Mouse (Mus musculus) forebrain, embryonic 11.5 days (tissue): ENCODE measurements around the gene Eef1e1. TPM values are rescaled to one million over a fixed set of nuclear protein-coding genes. Genes with fewer than 3 reads are reported as not detected.

Experiments
- ATAC-seq: fragments of 200-750 bp; cut with Nextera tagmentation; replicated peaks from 2 replicates; pipeline ENCODE4 v1.8.0; 2017; ENCODE audit warnings: moderate TSS enrichment; ENCODE audit not compliant: low FRiP score
- DNase-seq: peaks from one replicate; pipeline ENCODE4 v3.0.0-alpha.2; 2017; ENCODE audit warnings: low spot score
- H3K27ac ChIP-seq: fragments of 300-500 bp; sonication (generic); 2 replicates; pipeline ENCODE4 v1.5.1; 2014; ENCODE audit warnings: low read depth, low read length
- H3K27me3 ChIP-seq: fragments of 300-500 bp; sonication (generic); 2 replicates; pipeline ENCODE4 v1.6.1; 2014; ENCODE audit warnings: mild to moderate bottlenecking, low read length, mixed read lengths; ENCODE audit not compliant: control insufficient read depth, insufficient read depth
- H3K36me3 ChIP-seq: fragments of 300-500 bp; sonication (generic); 2 replicates; pipeline ENCODE4 v1.6.1; 2014; ENCODE audit warnings: mild to moderate bottlenecking, low read length, moderate library complexity, mixed read lengths; ENCODE audit not compliant: control insufficient read depth, insufficient read depth
- H3K4me1 ChIP-seq: fragments of 300-500 bp; sonication (generic); replicated peaks from 2 replicates; pipeline ENCODE4 v1.6.1; 2014; ENCODE audit warnings: low read length, mixed read lengths; ENCODE audit not compliant: control insufficient read depth, insufficient read depth
- H3K4me2 ChIP-seq: fragments of 300-500 bp; sonication (generic); 2 replicates; pipeline ENCODE4 v1.6.1; 2014; ENCODE audit warnings: low read depth, mild to moderate bottlenecking, low read length, moderate library complexity, mixed read lengths; ENCODE audit not compliant: severe bottlenecking
- H3K4me3 ChIP-seq: fragments of 300-500 bp; sonication (generic); 2 replicates; pipeline ENCODE4 v1.5.1; 2014; ENCODE audit warnings: low read depth, low read length
- H3K9ac ChIP-seq: fragments of 300-500 bp; sonication (generic); 2 replicates; pipeline ENCODE4 v1.6.1; 2014; ENCODE audit warnings: low read length
- H3K9me3 ChIP-seq: fragments of 300-500 bp; sonication (generic); 2 replicates; pipeline ENCODE4 v1.6.1; 2016; ENCODE audit warnings: low read length, mixed read lengths; ENCODE audit not compliant: control insufficient read depth
- WGBS: fragments of 180-500 bp; shearing (Covaris S2); extraction: QIAGEN DNeasy Blood & Tissue Kit; methylation state at CpG from one replicate; pipeline ENCODE4 v1.1.7; 2014; 5-methylcytosine and 5-hydroxymethylcytosine counted together
- polyA plus RNA-seq: library from polyadenylated mRNA; unstranded; fragments of >200 nt; fragmentation: Nextera tagmentation; extraction: Ambion mirVana; gene quantifications from 2 replicates; pipeline ENCODE4 v1.2.1, GENCODE M21; 2014

Eef1e1 gene
- polyA plus RNA-seq, 1 experiment from 2014 or later, result 65.6 TPM

GRCm38 (mm10) chr13:38616887-38617286 is 42.0 kb downstream of the Eef1e1 start:
- Histone ChIP-seq H3K4me2 (no peak overlapping the region), H3K9ac (no peak overlapping the region), H3K4me3 (no peak overlapping the region)

GRCm38 (mm10) chr13:38615656-38616055 is 43.2 kb downstream of the Eef1e1 start:
- H3K36me3 ChIP-seq, result peaks cover 5% of the 10 kb centered on the region
- 95% methylated on average over 5 of the region's 5 CpGs for WGBS
- H3K27ac ChIP-seq, result no peak overlapping the region
- no peak overlapping the region for H3K4me3 ChIP-seq
- DNase-seq (no peak), ATAC-seq (no peak)
- H3K4me1 ChIP-seq, result no peaks in the 10 kb centered on the region
- no peaks in the 10 kb centered on the region for H3K27me3 ChIP-seq
- no peaks in the 10 kb centered on the region for H3K9me3 ChIP-seq
- no peak overlapping the region for H3K4me2 ChIP-seq
- no peak overlapping the region for H3K9ac ChIP-seq

More at GRCm38 (mm10) chr13:38616887-38617286, 42.0 kb downstream of the Eef1e1 start:
- Histone ChIP-seq H3K27me3 (no peaks in the 10 kb centered on the region), H3K4me1 (no peaks in the 10 kb centered on the region), H3K9me3 (no peaks in the 10 kb centered on the region), H3K27ac (no peak overlapping the region), H3K36me3 (peaks cover 5% of the 10 kb centered on the region)
- DNase-seq (no peak), ATAC-seq (no peak)
- 91% methylated on average over 4 of the region's 4 CpGs for WGBS

- Histone ChIP-seq H3K9ac (no peak overlapping the region), H3K4me3 (no peak overlapping the region), H3K27ac (no peak overlapping the region), H3K27me3 (no peaks in the 10 kb centered on the region), H3K36me3 (peaks cover 5% of the 10 kb centered on the region), H3K4me1 (no peaks in the 10 kb centered on the region), H3K4me2 (no peak overlapping the region), H3K9me3 (no peaks in the 10 kb centered on the region)
- ATAC-seq, result no peak
- 79% methylated on average over 5 of the region's 5 CpGs for WGBS
- DNase-seq, result no peak
Observed at GRCm38 (mm10) chr13:38614298-38614697, 44.6 kb downstream of the Eef1e1 start.

GRCm38 (mm10) chr13:38613583-38613982 is 45.3 kb downstream of the Eef1e1 start:
- no peak for DNase-seq
- Histone ChIP-seq H3K4me2 (no peak overlapping the region), H3K36me3 (peaks cover 5% of the 10 kb centered on the region), H3K4me3 (no peak overlapping the region), H3K9ac (no peak overlapping the region), H3K27me3 (no peaks in the 10 kb centered on the region), H3K27ac (no peak overlapping the region), H3K9me3 (no peaks in the 10 kb centered on the region), H3K4me1 (no peaks in the 10 kb centered on the region)
- no peak for ATAC-seq
- WGBS, result 93% methylated on average over 8 of the region's 8 CpGs

GRCm38 (mm10) chr13:38612608-38613007 is 46.2 kb downstream of the Eef1e1 start:
- Histone ChIP-seq H3K4me2 (no peak overlapping the region), H3K9ac (no peak overlapping the region), H3K9me3 (no peaks in the 10 kb centered on the region), H3K4me1 (no peaks in the 10 kb centered on the region), H3K36me3 (peaks cover 5% of the 10 kb centered on the region), H3K27ac (no peak overlapping the region), H3K27me3 (no peaks in the 10 kb centered on the region), H3K4me3 (no peak overlapping the region)
- 93% methylated on average over 9 of the region's 9 CpGs for WGBS
- ATAC-seq, result no peak
- no peak for DNase-seq

GRCm38 (mm10) chr13:38612179-38612578 is 46.7 kb downstream of the Eef1e1 start:
- 88% methylated on average over 4 of the region's 4 CpGs for WGBS
- no peak overlapping the region for H3K9ac ChIP-seq
- no peak overlapping the region for H3K4me3 ChIP-seq
- H3K27me3 ChIP-seq, result no peaks in the 10 kb centered on the region
- H3K27ac ChIP-seq, result no peak overlapping the region
- H3K4me1 ChIP-seq, result no peaks in the 10 kb centered on the region
- H3K9me3 ChIP-seq, result no peaks in the 10 kb centered on the region
- DNase-seq (no peak), ATAC-seq (no peak)
- H3K4me2 ChIP-seq, result no peak overlapping the region
- H3K36me3 ChIP-seq, result peaks cover 5% of the 10 kb centered on the region

- WGBS, result 90% methylated on average over 6 of the region's 6 CpGs
- Histone ChIP-seq H3K4me2 (no peak overlapping the region), H3K4me3 (no peak overlapping the region), H3K27ac (no peak overlapping the region), H3K9ac (no peak overlapping the region), H3K36me3 (peaks cover 5% of the 10 kb centered on the region), H3K4me1 (no peaks in the 10 kb centered on the region), H3K9me3 (no peaks in the 10 kb centered on the region), H3K27me3 (no peaks in the 10 kb centered on the region)
- DNase-seq, result no peak
- no peak for ATAC-seq
Observed at GRCm38 (mm10) chr13:38610336-38610735, 48.5 kb downstream of the Eef1e1 start.

- Histone ChIP-seq H3K4me1 (no peaks in the 10 kb centered on the region), H3K36me3 (peaks cover under 1% of the 10 kb centered on the region; the same call in 1 of the 2 replicates), H3K4me2 (no peak overlapping the region), H3K9ac (no peak overlapping the region), H3K27me3 (no peaks in the 10 kb centered on the region), H3K27ac (no peak overlapping the region), H3K4me3 (no peak overlapping the region), H3K9me3 (no peaks in the 10 kb centered on the region)
- ATAC-seq (no peak), DNase-seq (no peak)
- 89% methylated on average over 6 of the region's 6 CpGs for WGBS
Observed at GRCm38 (mm10) chr13:38607130-38607529, 51.7 kb downstream of the Eef1e1 start.

- Histone ChIP-seq H3K36me3 (no peaks in the 10 kb centered on the region), H3K9ac (no peak overlapping the region), H3K4me1 (no peaks in the 10 kb centered on the region), H3K4me2 (no peak overlapping the region), H3K4me3 (no peak overlapping the region), H3K27ac (no peak overlapping the region), H3K27me3 (no peaks in the 10 kb centered on the region), H3K9me3 (no peaks in the 10 kb centered on the region)
- 88% methylated on average over 6 of the region's 6 CpGs for WGBS
- DNase-seq (no peak), ATAC-seq (no peak)
Observed at GRCm38 (mm10) chr13:38605353-38605752, 53.5 kb downstream of the Eef1e1 start.
